Mouse (Mus musculus) midbrain, embryonic 12.5 days (tissue): Measurements from ENCODE around the gene Zbtb43. TPM values are rescaled to one million over a fixed set of nuclear protein-coding genes. Genes with fewer than 3 reads are reported as not detected.

Experiments used
- ATAC-seq: fragments of 200-750 bp; cut with Nextera tagmentation; 2 replicates; pipeline ENCODE4 v1.8.0; 2017; ENCODE audit warnings: low read depth, moderate TSS enrichment, moderate library complexity; ENCODE audit not compliant: low FRiP score
- H3K27ac ChIP-seq: fragments of 300-500 bp; sonication (generic); replicated peaks from 2 replicates; pipeline ENCODE4 v1.5.1; 2016; ENCODE audit warnings: mild to moderate bottlenecking
- H3K27me3 ChIP-seq: fragments of 300-500 bp; sonication (generic); 2 replicates; pipeline ENCODE4 v1.6.1; 2016; ENCODE audit warnings: mild to moderate bottlenecking
- H3K36me3 ChIP-seq: fragments of 300-500 bp; sonication (generic); 2 replicates; pipeline ENCODE4 v1.6.1; 2016
- H3K4me1 ChIP-seq: fragments of 300-500 bp; sonication (generic); 2 replicates; pipeline ENCODE4 v1.6.1; 2016
- H3K4me2 ChIP-seq: fragments of 300-500 bp; sonication (generic); replicated peaks from 2 replicates; pipeline ENCODE4 v1.6.1; 2016; ENCODE audit warnings: mild to moderate bottlenecking, moderate library complexity
- H3K4me3 ChIP-seq: fragments of 300-500 bp; sonication (generic); 2 replicates; pipeline ENCODE4 v1.5.1; 2016; ENCODE audit warnings: mild to moderate bottlenecking
- H3K9ac ChIP-seq: fragments of 300-500 bp; sonication (generic); replicated peaks from 2 replicates; pipeline ENCODE4 v1.6.1; 2016; ENCODE audit warnings: mild to moderate bottlenecking, moderate library complexity
- H3K9me3 ChIP-seq: fragments of 300-500 bp; sonication (generic); 2 replicates; pipeline ENCODE4 v1.6.1; 2016; ENCODE audit warnings: mild to moderate bottlenecking
- WGBS: fragments of 180-500 bp; shearing (Covaris S2); methylation state at CpG from one replicate; pipeline ENCODE4 v1.1.7; 2016; 5-methylcytosine and 5-hydroxymethylcytosine counted together
- polyA plus RNA-seq: library from polyadenylated mRNA; unstranded; fragments of >200 nt; fragmentation: Nextera tagmentation; extraction: Ambion mirVana; gene quantifications from 2 replicates; pipeline ENCODE4 v1.2.1, GENCODE M21; 2016

Gene Zbtb43
- polyA plus RNA-seq, 1 experiment from 2014 or later: 30.7 TPM

DNA sequence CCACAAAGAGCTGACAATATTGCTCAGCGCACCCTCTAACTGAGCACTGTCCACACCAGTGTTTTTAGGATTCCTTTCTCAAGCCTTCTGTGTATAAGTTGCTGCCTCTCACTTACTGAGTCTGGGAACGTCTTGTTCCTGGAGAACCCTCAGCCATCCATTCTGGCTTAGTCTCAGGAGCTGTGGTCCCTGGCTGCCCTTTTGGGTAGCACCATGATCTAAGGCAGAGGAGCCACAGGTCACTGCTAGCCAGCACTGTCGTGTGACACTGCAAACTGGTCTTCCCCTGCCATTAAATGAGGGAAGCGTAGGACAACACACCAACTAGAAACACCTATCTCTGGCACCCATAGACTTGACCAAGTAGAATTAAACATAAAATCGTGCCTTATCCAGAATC, 15.6 kb downstream of the Zbtb43 start:
- Histone ChIP-seq H3K9ac (no peak overlapping the region), H3K27me3 (no peaks in the 10 kb centered on the region), H3K4me2 (no peak overlapping the region), H3K36me3 (peaks cover 75% of the 10 kb centered on the region), H3K4me1 (no peaks in the 10 kb centered on the region), H3K4me3 (no peak overlapping the region), H3K9me3 (no peaks in the 10 kb centered on the region), H3K27ac (no peak overlapping the region)
- 94% methylated on average over 5 of the region's 5 CpGs for WGBS
- ATAC-seq: no peak

GRCm38 (mm10) chr2:33452140-33452539, 16.2 kb downstream of the Zbtb43 start:
- Histone ChIP-seq H3K4me1 (no peaks in the 10 kb centered on the region), H3K4me2 (no peak overlapping the region), H3K4me3 (no peak overlapping the region), H3K9me3 (no peaks in the 10 kb centered on the region), H3K27me3 (no peaks in the 10 kb centered on the region), H3K36me3 (peaks cover 73% of the 10 kb centered on the region), H3K9ac (no peak overlapping the region), H3K27ac (no peak overlapping the region)
- WGBS: 59% methylated on average over 4 of the region's 4 CpGs
- ATAC-seq: no peak

- no peak overlapping the region for H3K4me2 ChIP-seq
- H3K4me3 ChIP-seq: no peak overlapping the region
- H3K9ac ChIP-seq: no peak overlapping the region
- H3K27ac ChIP-seq: no peak overlapping the region
- H3K27me3 ChIP-seq: no peaks in the 10 kb centered on the region
- H3K9me3 ChIP-seq: no peaks in the 10 kb centered on the region
- peaks cover 72% of the 10 kb centered on the region for H3K36me3 ChIP-seq
- H3K4me1 ChIP-seq: no peaks in the 10 kb centered on the region
- WGBS: 92% methylated on average over 11 of the region's 11 CpGs
- ATAC-seq: no peak
Measured at GRCm38 (mm10) chr2:33451038-33451978, 17.1 kb downstream of the Zbtb43 start.

DNA sequence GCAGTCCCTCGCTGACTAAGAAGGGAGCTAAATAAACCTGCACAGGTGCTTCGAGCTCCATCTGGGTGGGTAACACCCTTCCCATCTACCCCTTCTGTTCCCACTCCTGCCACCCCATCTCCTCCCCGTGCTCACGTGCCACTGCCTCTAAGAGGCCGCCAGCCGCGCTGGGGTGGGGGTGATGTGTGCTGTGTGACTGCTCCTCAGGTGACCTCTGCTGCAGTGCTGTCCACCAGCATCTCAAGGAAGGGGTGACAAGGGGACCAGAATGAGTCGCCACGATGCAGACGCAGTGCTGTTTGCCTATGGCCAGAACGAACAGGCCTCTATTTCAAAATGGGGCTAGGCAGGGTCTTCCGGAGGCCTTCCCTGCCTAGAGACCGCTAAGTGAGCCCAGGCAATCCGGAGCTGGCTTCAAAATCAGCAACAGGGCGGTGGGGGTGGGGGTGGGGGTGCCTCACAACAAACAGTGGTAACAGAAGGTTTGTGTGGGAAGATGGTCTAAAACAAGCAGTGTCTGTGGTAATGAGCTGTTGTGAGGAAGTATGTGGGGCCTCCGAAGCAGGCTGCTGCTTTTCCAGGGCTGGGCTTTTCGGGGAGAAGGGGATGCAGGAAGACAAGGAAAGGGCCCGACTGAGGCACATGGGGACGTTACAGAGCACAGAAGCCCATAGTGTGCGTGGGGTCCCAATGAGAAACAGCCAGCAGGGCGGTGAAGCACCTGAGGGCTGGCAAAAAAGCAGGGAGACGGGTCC, 19.1 kb downstream of the Zbtb43 start:
- 93% methylated on average over 22 of the region's 22 CpGs for WGBS
- H3K9ac ChIP-seq: no peak overlapping the region
- H3K4me1 ChIP-seq: no peaks in the 10 kb centered on the region
- no peaks in the 10 kb centered on the region for H3K27me3 ChIP-seq
- no peaks in the 10 kb centered on the region for H3K9me3 ChIP-seq
- peaks cover 54% of the 10 kb centered on the region for H3K36me3 ChIP-seq
- no peak overlapping the region for H3K27ac ChIP-seq
- no peak overlapping the region for H3K4me2 ChIP-seq
- H3K4me3 ChIP-seq: no peak overlapping the region
- no peak for ATAC-seq

DNA sequence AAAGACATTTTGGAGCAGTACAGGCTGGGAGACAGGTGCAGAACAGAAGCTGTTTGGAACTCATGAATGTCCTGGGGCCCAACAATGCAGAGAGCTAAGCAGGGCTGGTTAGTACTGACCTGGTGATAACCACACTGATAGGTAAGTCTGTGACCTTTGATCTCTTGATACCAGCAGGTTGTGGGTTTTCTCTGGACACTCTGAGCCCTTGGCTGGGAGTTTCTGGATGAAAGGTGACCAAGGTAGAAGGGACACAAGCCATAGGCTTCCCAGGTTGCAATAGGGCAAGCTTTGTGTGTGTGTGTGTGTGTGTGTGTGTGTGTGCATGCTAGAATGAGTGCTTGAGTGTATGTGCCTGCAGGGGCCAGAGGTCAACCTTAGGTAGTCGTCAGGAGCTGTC, 21.6 kb downstream of the Zbtb43 start:
- ATAC-seq: no peak
- H3K9me3 ChIP-seq: no peaks in the 10 kb centered on the region
- H3K4me2 ChIP-seq: no peak overlapping the region
- H3K4me1 ChIP-seq: no peaks in the 10 kb centered on the region
- H3K36me3 ChIP-seq: peaks cover 29% of the 10 kb centered on the region
- WGBS: 83% methylated on average over 1 of the region's 1 CpGs
- no peaks in the 10 kb centered on the region for H3K27me3 ChIP-seq
- no peak overlapping the region for H3K4me3 ChIP-seq
- no peak overlapping the region for H3K27ac ChIP-seq
- no peak overlapping the region for H3K9ac ChIP-seq

GRCm38 (mm10) chr2:33445741-33446140, 22.6 kb downstream of the Zbtb43 start:
- Histone ChIP-seq H3K27ac (no peak overlapping the region), H3K36me3 (peaks cover 18% of the 10 kb centered on the region), H3K4me1 (peaks cover 4% of the 10 kb centered on the region; the same call in 1 of the 2 replicates), H3K27me3 (peaks cover 4% of the 10 kb centered on the region; the same call in 1 of the 2 replicates), H3K4me3 (no peak overlapping the region), H3K9me3 (no peaks in the 10 kb centered on the region), H3K9ac (no peak overlapping the region), H3K4me2 (no peak overlapping the region)
- ATAC-seq: no peak
- WGBS: 92% methylated on average over 5 of the region's 5 CpGs

DNA sequence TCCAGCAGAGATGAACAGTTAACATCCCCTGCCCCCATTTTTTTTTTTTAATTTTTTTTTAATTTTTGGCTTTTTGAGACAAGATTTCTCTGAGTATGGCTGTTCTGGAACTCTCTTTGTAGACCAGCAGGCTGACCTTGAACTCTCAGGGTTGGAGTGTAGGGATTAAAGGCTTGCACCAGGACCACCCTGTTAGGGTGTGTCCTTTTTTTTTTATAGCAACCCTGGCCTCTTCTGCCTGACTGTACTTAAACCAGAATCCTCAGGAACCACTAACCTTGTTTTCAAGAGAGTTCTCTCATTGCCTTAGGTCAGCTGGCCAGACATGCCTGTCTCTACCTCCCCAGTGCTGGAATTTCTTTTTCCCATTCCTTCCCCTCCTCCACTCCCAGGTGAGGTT, 23.5 kb downstream of the Zbtb43 start:
- peaks cover 11% of the 10 kb centered on the region for H3K4me1 ChIP-seq
- no peaks in the 10 kb centered on the region for H3K9me3 ChIP-seq
- H3K4me2 ChIP-seq: no peak overlapping the region
- no peak overlapping the region for H3K27ac ChIP-seq
- no peak overlapping the region for H3K4me3 ChIP-seq
- ATAC-seq: no peak
- H3K27me3 ChIP-seq: peaks cover 7% of the 10 kb centered on the region; the same call in 1 of the 2 replicates
- H3K36me3 ChIP-seq: peaks cover 14% of the 10 kb centered on the region
- H3K9ac ChIP-seq: no peak overlapping the region

- ATAC-seq: no peak
- no peak overlapping the region for H3K4me3 ChIP-seq
- H3K4me1 ChIP-seq: peaks cover 16% of the 10 kb centered on the region
- H3K9ac ChIP-seq: no peak overlapping the region
- H3K27ac ChIP-seq: no peak overlapping the region
- WGBS: 57% methylated on average over 5 of the region's 5 CpGs
- H3K36me3 ChIP-seq: peaks cover 10% of the 10 kb centered on the region
- H3K4me2 ChIP-seq: no peak overlapping the region
- H3K9me3 ChIP-seq: no peaks in the 10 kb centered on the region
- H3K27me3 ChIP-seq: peaks cover 7% of the 10 kb centered on the region; the same call in 1 of the 2 replicates
Measured at GRCm38 (mm10) chr2:33444358-33444757, 24.0 kb downstream of the Zbtb43 start.

GRCm38 (mm10) chr2:33442701-33443100, 25.7 kb downstream of the Zbtb43 start:
- no peaks in the 10 kb centered on the region for H3K36me3 ChIP-seq

DNA sequence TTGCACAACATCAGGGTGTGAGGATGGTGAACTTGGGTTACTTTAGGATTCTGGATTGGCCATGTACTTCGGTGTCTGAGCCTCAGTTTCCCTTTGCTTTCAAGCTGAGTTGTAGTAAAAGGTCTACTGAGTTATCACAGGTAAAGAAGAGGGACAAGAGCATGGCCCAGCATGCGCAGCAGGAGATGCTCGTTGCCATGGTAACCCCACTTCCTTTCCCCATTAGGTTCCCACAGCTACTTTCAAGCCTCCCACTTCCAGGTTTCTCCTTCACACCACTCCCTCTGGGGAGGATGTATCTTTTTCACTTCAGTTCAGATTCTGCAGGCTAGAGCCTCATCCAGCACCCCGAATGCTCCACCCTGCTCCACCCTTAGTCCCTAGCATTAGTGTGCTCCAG, 27.5 kb downstream of the Zbtb43 start:
- Histone ChIP-seq H3K4me2 (no peak overlapping the region), H3K36me3 (no peaks in the 10 kb centered on the region), H3K9ac (no peak overlapping the region), H3K27ac (no peak overlapping the region), H3K27me3 (peaks cover 22% of the 10 kb centered on the region), H3K4me3 (no peak overlapping the region), H3K9me3 (no peaks in the 10 kb centered on the region), H3K4me1 (peaks cover 38% of the 10 kb centered on the region)
- 32% methylated on average over 4 of the region's 4 CpGs for WGBS
- ATAC-seq: no peak

More at GRCm38 (mm10) chr2:33442701-33443100, 25.7 kb downstream of the Zbtb43 start:
- Histone ChIP-seq H3K4me3 (no peak overlapping the region), H3K27me3 (peaks cover 17% of the 10 kb centered on the region), H3K27ac (no peak overlapping the region), H3K4me1 (peaks cover 24% of the 10 kb centered on the region), H3K4me2 (no peak overlapping the region), H3K9me3 (no peaks in the 10 kb centered on the region), H3K9ac (no peak overlapping the region)
- no peak for ATAC-seq
- WGBS: 58% methylated on average over 4 of the region's 4 CpGs

DNA sequence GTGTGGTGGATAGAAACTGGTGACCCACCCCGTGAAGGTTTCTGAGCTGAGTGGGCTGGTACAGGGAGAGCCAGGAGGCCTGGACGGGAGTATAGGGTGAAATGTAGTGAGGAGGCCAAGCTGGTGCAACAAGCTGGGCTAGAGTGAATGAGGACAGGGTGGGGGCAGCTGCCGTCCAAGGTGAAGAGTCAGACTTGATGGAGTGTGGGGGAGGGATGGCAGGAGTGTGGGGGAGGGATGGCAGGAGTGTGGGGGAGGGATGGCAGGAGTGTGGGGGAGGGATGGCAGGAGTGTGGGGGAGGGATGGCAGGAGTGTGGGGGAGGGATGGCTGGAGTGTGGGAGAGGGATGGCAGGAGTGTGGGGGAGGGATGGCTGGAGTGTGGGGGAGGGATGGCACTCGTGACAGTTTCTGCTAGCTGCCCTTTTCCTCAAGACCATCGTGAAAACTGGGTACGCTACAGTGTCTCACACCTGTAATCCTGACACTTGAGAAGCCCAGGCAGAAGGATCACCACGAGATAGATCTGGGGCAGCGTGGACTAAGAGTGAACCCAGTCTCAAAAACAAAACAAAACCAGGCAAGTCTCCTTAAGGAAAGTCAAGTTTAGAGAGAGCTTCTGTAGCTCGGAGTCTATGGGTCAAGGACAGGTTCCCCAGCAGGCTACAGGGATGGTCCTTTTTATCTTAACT, 28.2 kb downstream of the Zbtb43 start:
- Histone ChIP-seq H3K9me3 (no peaks in the 10 kb centered on the region), H3K4me2 (peak overlapping the region; percentile 30; the same call in 1 of the 2 replicates), H3K36me3 (no peaks in the 10 kb centered on the region), H3K9ac (no peak overlapping the region), H3K27me3 (peaks cover 22% of the 10 kb centered on the region), H3K4me3 (no peak overlapping the region), H3K4me1 (peaks cover 45% of the 10 kb centered on the region), H3K27ac (0 out of 2 replicates have a peak overlapping the region, but pooled peaks have one; percentile 20)
- 17% methylated on average over 9 of the region's 9 CpGs for WGBS
- ATAC-seq: 0 out of 2 replicates have a peak, but pooled peaks have one; percentile 38
